Mouse (Mus musculus) C2C12 (cell line): ENCODE data around the gene Zfp74.

Experiments used
- CEBPB ChIP-seq: IDR thresholded peaks from one replicate; pipeline ENCODE4 v1.6.1; 2011; ENCODE audit warnings: low read depth, mild to moderate bottlenecking, control low read depth, moderate library complexity
- CTCF ChIP-seq: IDR thresholded peaks from one replicate; pipeline ENCODE4 v1.5.1; 2011; ENCODE audit not compliant: control insufficient read depth, insufficient read depth, insufficient read length
- MYOG ChIP-seq: IDR thresholded peaks from one replicate; pipeline ENCODE4 v1.6.1; 2011; ENCODE audit not compliant: control insufficient read depth, insufficient read length; ENCODE audit errors: extremely low read depth

GRCm38 (mm10) chr7:29892756-29893155, 61.1 kb downstream of the Zfp74 start:
- no peak for TF ChIP-seq CTCF
- no peak for TF ChIP-seq MYOG
- TF ChIP-seq CEBPB: no peak
